Mouse (Mus musculus) cortical plate, adult 2 months (tissue): ENCODE results near the gene Erv3.

Source experiments
- CTCF ChIP-seq: fragments of 200-500 bp; IDR thresholded peaks from 2 replicates; pipeline ENCODE4 v1.5.1; 2011; ENCODE audit warnings: mild to moderate bottlenecking, control low read depth, low read length; ENCODE audit not compliant: insufficient read depth; ENCODE audit errors: extremely low read depth
- POLR2A ChIP-seq: fragments of 200-500 bp; IDR thresholded peaks from 2 replicates; pipeline ENCODE4 v1.6.1; 2011; ENCODE audit warnings: mild to moderate bottlenecking, low read length, control low read depth; ENCODE audit not compliant: insufficient read depth; ENCODE audit errors: extremely low read depth

DNA sequence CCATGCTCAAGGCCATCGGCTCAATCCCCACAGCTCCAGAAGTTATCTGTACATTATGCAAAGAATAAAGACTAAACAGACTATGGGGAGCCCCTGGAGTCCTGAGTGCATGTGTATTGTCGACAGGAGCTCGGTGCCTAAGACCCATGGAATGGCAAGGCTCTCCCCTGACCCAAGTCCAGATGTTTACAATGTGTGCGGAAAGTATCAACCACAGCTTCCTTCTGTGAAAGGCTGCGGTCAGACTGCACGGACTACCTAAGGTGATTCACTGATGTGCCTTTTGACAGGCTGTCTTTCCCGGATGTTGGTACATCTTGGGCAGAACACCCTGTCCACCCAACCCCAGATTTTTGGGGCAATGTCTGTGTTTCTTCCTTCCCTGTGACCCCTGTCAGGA lies 28.7 kb upstream of the Erv3 start:
- TF ChIP-seq POLR2A (no peak), CTCF (no peak)
